Mouse (Mus musculus) lung, postnatal 0 days (tissue): Measurements from ENCODE around the gene Dhrs1. TPM values are rescaled to one million over a fixed set of nuclear protein-coding genes. Genes with fewer than 3 reads are reported as not detected.
A peak's percentile ranks its signal among the peaks of the same experiment; 100 is the strongest.

ENCODE experiments used
- ATAC-seq: fragments of 200-750 bp; cut with Nextera tagmentation; 2 replicates; pipeline ENCODE4 v1.8.0; 2017; ENCODE audit warnings: moderate library complexity
- DNase-seq: peaks from one replicate; pipeline ENCODE4 v3.0.0-alpha.2; 2016; ENCODE audit warnings: low spot score
- H3K27ac ChIP-seq: fragments of 300-500 bp; sonication (generic); 2 replicates; pipeline ENCODE4 v1.5.1; 2014; ENCODE audit warnings: antibody characterized with exemption, mild to moderate bottlenecking, low read length, mixed read lengths
- H3K27me3 ChIP-seq: fragments of 300-500 bp; sonication (generic); replicated peaks from 2 replicates; pipeline ENCODE4 v1.6.1; 2014; ENCODE audit warnings: low read length, mixed read lengths; ENCODE audit not compliant: insufficient read depth
- H3K36me3 ChIP-seq: fragments of 300-500 bp; sonication (generic); 2 replicates; pipeline ENCODE4 v1.6.1; 2014; ENCODE audit warnings: low read length, mixed read lengths; ENCODE audit not compliant: insufficient read depth
- H3K4me1 ChIP-seq: fragments of 300-500 bp; sonication (generic); 2 replicates; pipeline ENCODE4 v1.6.1; 2014; ENCODE audit warnings: antibody characterized with exemption, low read depth, low read length, mixed read lengths; ENCODE audit not compliant: insufficient read depth
- H3K4me2 ChIP-seq: fragments of 300-500 bp; sonication (generic); replicated peaks from 2 replicates; pipeline ENCODE4 v1.6.1; 2014; ENCODE audit warnings: low read depth, mild to moderate bottlenecking, low read length, moderate library complexity, mixed read lengths
- H3K4me3 ChIP-seq: fragments of 300-500 bp; sonication (generic); 2 replicates; pipeline ENCODE4 v1.5.1; 2014; ENCODE audit warnings: low read depth, low read length
- H3K9ac ChIP-seq: fragments of 300-500 bp; sonication (generic); replicated peaks from 2 replicates; pipeline ENCODE4 v1.6.1; 2014; ENCODE audit warnings: low read depth, mild to moderate bottlenecking
- H3K9me3 ChIP-seq: fragments of 300-500 bp; sonication (generic); 2 replicates; pipeline ENCODE4 v1.6.1; 2016; ENCODE audit warnings: low read length, mixed read lengths
- CTCF ChIP-seq: IDR thresholded peaks from 2 replicates; pipeline ENCODE4 v1.5.1; 2016; ENCODE audit warnings: antibody characterized with exemption, mild to moderate bottlenecking
- EP300 ChIP-seq: IDR thresholded peaks from 2 replicates; pipeline ENCODE4 v1.6.1; 2016; ENCODE audit warnings: antibody characterized with exemption, mild to moderate bottlenecking, control low read depth
- WGBS: fragments of 180-500 bp; shearing (Covaris S2); extraction: QIAGEN DNeasy Blood & Tissue Kit; methylation state at CpG from one replicate; pipeline ENCODE4 v1.1.7; 2014; 5-methylcytosine and 5-hydroxymethylcytosine counted together
- polyA plus RNA-seq: library from polyadenylated mRNA; unstranded; fragments of >200 nt; fragmentation: Nextera tagmentation; extraction: Ambion mirVana; gene quantifications from 2 replicates; pipeline ENCODE4 v1.2.1, GENCODE M21; 2015

Gene Dhrs1
- 74.1 and 83.5 TPM in 2 replicates for polyA plus RNA-seq

DNA sequence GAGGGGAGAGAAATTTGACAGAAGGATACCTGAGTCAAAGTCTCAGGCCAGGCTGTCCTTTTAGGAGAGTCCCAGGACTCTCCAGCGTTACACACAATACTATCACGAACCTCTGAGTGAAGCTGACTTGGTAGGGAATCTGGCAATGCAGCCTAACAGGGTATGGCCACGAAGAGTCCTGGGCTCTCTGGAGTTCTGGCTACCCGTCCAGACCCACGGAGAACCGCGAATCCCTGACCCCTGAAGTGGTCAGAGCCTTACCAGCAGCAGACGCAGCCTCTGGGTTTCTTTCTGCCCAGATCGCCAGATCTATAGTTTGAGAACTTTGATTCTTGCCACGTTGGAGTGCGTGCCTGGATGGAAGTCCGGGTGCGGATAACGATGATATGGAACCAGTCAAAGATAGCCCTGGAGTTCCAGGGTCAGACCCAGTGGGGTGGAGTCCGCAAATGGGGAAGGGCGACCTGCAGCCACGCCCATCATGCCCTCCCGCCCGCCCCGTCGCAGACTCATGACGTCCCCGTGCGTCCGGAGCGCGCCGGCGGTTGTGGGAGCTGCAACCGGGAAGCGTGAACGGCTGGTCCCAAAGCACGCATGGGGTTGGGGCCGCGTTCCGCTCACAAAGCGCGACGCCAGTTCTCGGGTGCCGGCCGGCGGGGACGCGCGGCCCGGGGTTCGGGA, at the start of gene Dhrs1, which contains the start of gene Nop9:
TSS of gene Dhrs1 (minus strand) at position 511 of the 681 bp plus-strand sequence.
TSS of gene Nop9 (plus strand) at position 514 of the 681 bp plus-strand sequence.
- ATAC-seq: peak; percentile 95
- Histone ChIP-seq H3K9ac (peak within 1 kb of the TSS; percentile 66), H3K9me3 (no peaks in the 10 kb centered on the region), H3K4me1 (peaks cover 9% of the 10 kb centered on the region; the same call in 1 of the 2 replicates), H3K27ac (peak within 1 kb of the TSS; percentile 57), H3K4me2 (peak within 1 kb of the TSS; percentile 84), H3K27me3 (no peaks in the 10 kb centered on the region), H3K4me3 (peak within 1 kb of the TSS; percentile 88), H3K36me3 (peaks cover 26% of the 10 kb centered on the region)
- WGBS: 1% methylated on average over 48 of the region's 48 CpGs
- TF ChIP-seq CTCF (0 out of 2 replicates have a peak, but pooled peaks have one; percentile 7), EP300 (no peak)
- peak; percentile 94 for DNase-seq

DNA sequence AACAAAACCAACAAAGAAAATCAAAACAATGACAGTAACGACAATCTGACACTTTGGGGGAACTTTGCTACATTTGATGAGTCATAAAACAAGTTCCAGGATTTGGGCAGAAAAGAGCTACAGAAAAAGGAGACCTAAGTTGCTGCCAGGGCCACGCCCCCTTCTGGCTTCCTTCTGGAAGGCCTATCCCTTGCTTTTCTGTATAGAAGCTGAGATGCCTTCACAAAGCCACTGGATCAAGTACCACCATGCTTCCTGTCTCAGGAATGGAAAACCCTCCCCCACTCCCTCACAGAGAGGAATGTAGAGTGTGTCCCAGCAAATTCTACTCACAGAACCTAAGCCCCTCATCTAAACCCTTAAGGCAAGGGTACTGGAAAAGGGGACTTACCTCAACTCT, 48.5 kb upstream of the Dhrs1 start:
- 44% methylated on average over 2 of the region's 2 CpGs for WGBS
- H3K27ac ChIP-seq: 0 out of 2 replicates have a peak overlapping the region, but pooled peaks have one; percentile 16
- peak; percentile 21; the same call in 1 of the 2 replicates for ATAC-seq
- no peaks in the 10 kb centered on the region for H3K9me3 ChIP-seq
- H3K4me3 ChIP-seq: no peak overlapping the region
- TF ChIP-seq CTCF (no peak), EP300 (no peak)
- H3K4me1 ChIP-seq: peaks cover under 1% of the 10 kb centered on the region; the same call in 1 of the 2 replicates
- no peak overlapping the region for H3K9ac ChIP-seq
- DNase-seq: peak; percentile 74
- no peaks in the 10 kb centered on the region for H3K27me3 ChIP-seq
- H3K4me2 ChIP-seq: no peak overlapping the region
- no peaks in the 10 kb centered on the region for H3K36me3 ChIP-seq

DNA sequence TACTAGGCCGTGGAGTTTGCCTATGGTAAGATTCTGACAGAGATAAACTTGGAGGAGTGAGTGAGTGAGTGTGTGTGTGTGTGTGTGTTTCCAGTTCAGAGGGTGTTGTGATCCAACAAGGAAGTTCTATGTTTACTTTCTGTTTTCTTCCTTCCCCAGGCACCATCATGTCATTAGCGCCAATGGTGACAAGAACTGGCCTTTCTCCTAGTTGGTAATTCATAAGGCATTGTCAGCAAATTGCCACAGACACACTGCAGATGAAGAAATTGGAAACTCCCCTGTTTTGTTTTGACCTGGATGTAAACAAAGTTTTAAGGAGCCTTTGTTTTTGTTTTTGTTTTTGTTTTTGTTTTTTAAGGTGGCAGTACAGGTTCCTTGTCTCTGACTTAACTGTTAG, 48.0 kb upstream of the Dhrs1 start:
- Histone ChIP-seq H3K36me3 (no peaks in the 10 kb centered on the region), H3K27ac (0 out of 2 replicates have a peak overlapping the region, but pooled peaks have one; percentile 16), H3K4me1 (peaks cover 4% of the 10 kb centered on the region; the same call in 1 of the 2 replicates), H3K9me3 (no peaks in the 10 kb centered on the region), H3K9ac (no peak overlapping the region), H3K27me3 (0 out of 2 replicates have a peak, but pooled peaks cover 2% of the 10 kb centered on the region), H3K4me2 (no peak overlapping the region), H3K4me3 (no peak overlapping the region)
- TF ChIP-seq EP300 (peak; percentile 23; the same call in 1 of the 2 replicates), CTCF (no peak)
- DNase-seq (peak; percentile 66), ATAC-seq (0 out of 2 replicates have a peak, but pooled peaks have one; percentile 12)
- 21% methylated on average over 2 of the region's 2 CpGs for WGBS

DNA sequence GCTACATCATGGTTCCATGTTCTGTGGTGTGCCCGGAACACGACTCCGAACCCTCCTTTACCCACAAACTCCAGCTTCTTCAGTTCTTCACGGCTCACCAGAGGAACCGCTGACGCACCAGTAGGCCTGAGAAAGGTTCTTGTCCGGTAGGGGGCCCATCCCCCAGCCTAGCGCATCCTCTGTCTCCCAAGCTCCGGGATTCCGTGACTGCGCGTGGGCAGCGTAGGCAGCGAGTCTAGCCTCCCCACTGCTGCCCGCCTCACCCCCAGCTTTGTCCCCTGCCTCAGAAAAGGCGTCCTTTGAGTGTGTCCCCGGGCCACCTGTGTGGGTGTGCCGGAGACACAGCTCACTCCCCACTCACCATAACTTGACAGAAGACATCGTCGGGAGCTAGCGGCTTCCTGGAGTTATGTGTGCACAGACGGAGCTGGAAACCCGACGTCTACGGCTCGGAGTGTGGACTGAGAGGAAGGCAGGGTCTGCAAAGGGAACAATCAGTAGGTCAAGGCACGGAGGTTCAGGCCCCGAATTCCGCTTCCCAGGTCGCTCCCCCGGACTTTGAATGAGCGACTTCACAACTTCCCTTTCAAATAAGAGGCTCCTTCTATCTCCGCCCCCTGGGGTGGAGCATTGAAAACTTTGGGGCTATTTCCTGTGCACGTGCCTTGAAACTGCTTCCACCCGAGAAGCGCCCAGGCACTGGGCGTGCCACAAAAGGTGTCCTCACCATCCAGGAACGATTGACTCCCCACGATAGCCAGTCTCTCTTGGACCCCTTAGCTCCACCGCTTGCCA, 43.0 kb upstream of the Dhrs1 start, which contains the start of gene Ripk3:
TSS of gene Ripk3 (minus strand) at position 610 of the 795 bp plus-strand sequence.
- H3K36me3 ChIP-seq: no peaks in the 10 kb centered on the region
- peak within 1 kb of the TSS; percentile 34; the same call in 1 of the 2 replicates for H3K9ac ChIP-seq
- no peaks in the 10 kb centered on the region for H3K9me3 ChIP-seq
- H3K4me1 ChIP-seq: peaks cover 8% of the 10 kb centered on the region; the same call in 1 of the 2 replicates
- peak; percentile 64 for DNase-seq
- TF ChIP-seq CTCF (0 out of 2 replicates have a peak, but pooled peaks have one; percentile 6), EP300 (no peak)
- H3K4me2 ChIP-seq: peak within 1 kb of the TSS; percentile 75
- peak; percentile 61 for ATAC-seq
- WGBS: 3% methylated on average over 40 of the region's 40 CpGs
- 0 out of 2 replicates have a peak, but pooled peaks cover 9% of the 10 kb centered on the region for H3K27me3 ChIP-seq
- H3K27ac ChIP-seq: no peak within 1 kb of the TSS
- H3K4me3 ChIP-seq: peak within 1 kb of the TSS; percentile 38

DNA sequence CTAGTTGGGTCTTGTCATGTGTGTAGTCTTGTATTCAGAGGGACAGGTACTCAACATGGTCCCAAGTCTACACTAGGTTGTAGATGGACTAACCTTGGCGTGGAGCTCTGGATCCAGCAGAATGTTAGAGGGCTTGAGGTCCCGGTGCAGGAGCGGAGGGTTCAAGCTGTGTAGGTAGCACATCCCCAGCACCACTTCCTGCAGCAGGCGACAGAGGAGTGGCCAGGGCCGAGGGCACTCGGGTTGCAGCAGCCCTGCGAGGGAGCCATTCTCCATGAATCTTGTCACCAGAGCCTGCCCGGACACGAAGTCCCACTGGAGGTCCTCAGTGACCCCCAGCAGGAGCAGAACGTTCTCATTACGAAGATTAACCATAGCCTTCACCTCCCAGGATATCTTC, 42.2 kb upstream of the Dhrs1 start:
- 31% methylated on average over 11 of the region's 11 CpGs for WGBS
- Histone ChIP-seq H3K9ac (no peak overlapping the region), H3K4me3 (peak overlapping the region; percentile 38; the same call in 1 of the 2 replicates), H3K4me2 (peak overlapping the region; percentile 75), H3K36me3 (no peaks in the 10 kb centered on the region), H3K27ac (no peak overlapping the region), H3K27me3 (0 out of 2 replicates have a peak, but pooled peaks cover 9% of the 10 kb centered on the region), H3K9me3 (no peaks in the 10 kb centered on the region), H3K4me1 (peaks cover 8% of the 10 kb centered on the region; the same call in 1 of the 2 replicates)
- ATAC-seq (no peak), DNase-seq (no peak)
- TF ChIP-seq EP300 (no peak), CTCF (no peak)
